Mouse (Mus musculus) T-helper 2 cell (primary cell): ENCODE measurements around the gene Siah1b.

Experiments
- in situ Hi-C: fragments of 300-600 bp; cut with MboI, MseI; formaldehyde crosslinking; loops from one replicate; pipeline ENCODE4 v1.15.1; 2025; ENCODE audit warnings: high pct_unique_total_duplicates

Gene Siah1b

DNA sequence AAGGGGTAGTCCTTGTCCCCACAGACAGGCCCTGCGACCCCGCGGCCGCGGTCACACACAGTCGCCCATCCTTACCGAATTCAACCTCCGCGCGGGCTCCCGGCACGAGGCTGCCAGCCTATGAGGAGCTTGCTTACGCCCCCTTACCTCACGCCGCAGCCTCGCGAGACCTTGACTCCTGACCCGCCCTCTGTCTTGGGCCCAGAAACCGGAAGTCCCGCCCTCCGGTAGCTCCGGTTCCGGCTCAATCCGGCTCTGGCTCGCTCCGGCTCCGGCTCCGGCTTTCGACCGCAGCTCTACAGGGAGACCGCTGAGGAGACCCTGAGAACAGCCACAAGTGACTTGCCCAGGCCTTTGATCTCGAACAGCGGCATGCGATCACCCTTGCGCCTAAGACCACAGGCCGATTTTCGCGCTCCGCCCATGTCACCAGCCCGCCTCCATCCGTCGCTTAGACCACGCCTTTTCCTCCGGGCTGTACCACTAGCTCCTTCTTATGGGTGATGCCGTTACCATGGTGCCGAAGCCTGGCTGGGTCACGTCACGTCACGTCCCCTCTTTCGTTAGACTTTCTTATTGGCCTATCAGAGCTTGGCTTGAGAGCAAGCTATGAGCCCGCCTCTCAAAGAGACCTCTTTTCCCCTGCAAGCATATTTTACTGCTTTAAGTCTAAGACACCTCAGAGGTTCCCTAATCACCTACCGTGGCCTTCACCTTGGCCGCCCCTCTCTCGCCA is at the start of gene Siah1b:
TSS of gene Siah1b (minus strand) at position 454 of the 736 bp plus-strand sequence.
- in situ Hi-C loops = no loop called here

DNA sequence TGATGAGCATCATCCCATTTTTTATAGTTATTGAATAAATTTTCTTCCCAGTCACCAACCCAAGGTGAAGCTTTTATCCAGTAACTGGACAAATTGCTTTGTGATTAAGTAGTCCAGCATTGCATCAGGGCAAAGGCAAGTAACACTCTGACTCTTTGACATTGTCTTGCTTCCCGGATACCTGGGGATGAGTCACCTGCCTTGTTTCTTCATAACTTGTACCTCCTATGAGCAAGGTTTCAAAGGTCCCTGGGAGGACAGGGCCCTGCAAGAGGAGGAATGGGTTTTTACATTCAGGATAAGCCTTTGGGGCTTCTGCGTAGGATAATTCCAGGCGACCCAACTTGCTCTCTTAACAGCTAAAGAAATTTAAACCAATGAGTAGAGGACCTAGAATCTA is 47.6 kb upstream of the Siah1b start:
- in situ Hi-C loops = no loop called here

DNA sequence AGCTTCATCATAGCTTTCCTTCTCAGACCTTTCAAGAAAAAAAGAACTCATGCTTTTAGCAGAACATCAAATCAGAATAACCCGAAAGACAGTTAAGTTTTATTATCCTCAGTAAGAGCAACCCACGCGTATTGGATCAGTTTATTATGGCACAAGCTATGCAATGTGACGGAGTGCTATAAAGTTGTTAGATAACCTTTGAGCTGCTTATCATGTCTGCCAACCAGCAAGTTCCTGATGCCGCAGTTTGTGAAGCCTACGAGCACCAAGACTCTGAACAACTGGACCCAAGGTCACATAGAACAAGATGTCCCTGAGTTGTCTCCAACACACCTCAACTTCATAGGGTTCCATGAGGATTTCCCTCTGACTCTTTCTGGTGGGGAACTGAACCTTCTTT is 37.5 kb upstream of the Siah1b start:
- in situ Hi-C loops = no loop called here

DNA sequence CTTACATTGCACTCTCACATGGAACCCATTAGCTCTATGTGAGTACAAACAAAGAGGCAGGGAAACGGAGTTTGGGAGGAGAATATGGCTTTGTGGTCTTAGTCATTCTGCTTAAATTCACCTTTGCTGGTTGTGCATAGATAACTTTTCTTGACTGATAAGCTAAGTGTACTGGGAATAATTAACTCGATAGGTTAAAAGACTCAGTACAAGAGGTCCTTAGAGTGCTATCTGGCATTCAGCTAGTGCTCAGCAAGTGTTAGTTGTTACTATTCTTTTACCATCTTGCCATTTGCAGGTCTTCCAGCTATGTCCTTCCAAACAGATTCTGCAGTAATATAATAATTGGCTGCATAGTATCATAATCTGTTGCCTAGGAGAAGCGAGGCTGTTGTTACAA is 34.9 kb upstream of the Siah1b start:
- in situ Hi-C loops = no loop called here

DNA sequence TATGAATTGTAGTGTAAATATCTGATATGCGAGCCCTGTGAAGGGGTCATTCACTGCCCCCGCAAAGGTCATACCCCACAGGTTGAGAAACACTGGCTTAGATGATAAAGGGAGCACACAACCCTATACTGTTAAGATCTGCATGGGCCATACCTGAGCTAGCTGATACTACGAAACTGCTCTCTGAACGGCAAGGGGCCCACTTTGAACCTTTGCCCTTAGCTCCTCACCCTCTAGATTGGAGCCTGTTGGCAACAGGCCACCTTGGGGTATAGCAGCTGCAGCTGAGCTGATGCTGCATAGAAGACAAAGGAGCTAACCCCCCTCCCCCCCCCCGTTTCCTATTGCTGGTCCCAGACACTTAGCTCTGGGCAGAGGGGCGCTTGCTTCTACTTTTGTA is 26.4 kb upstream of the Siah1b start:
- in situ Hi-C loops = no loop called here

- in situ Hi-C loops = no loop called here
These were observed 25.9 kb upstream of the Siah1b start for GRCm38 (mm10) chrX:164102198-164102597.

DNA sequence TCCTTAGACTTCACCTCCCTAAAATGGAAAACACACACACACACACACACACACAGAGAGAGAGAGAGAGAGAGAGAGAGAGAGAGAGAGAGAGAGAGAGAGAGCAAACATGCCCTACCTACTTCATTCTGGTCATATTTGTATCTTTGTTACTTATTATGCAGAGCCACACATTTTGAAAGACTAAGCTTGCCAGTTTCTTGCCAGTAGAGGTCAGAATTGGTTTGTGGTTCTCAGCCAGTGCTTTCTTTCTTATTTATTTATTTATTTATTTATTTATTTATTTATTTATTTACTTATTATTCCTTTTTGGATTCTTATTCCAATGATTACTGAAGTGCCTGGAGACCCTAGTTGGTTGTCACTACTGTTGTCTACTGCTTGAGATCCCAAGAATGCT is 25.2 kb upstream of the Siah1b start:
- in situ Hi-C loops = no loop called here

DNA sequence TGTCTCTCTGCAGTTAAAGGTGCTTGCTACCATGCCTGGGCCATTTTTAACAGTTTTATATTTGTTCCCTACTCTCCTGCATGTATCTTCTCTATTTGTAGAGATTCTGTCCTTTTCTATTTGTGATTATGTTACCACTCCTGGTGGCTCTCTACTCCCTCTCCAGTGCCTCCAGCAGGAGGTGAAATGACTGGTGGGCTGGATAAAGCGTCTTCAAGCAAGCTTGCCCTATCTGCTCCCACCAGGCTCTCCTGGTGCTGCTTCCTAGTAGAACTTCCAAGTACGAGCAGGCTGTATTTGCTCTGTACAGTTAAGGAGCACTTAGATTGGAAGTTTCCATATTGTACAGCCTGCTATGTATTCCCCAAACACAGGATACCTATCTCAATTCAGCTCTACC is 19.5 kb upstream of the Siah1b start:
- in situ Hi-C loops = no loop called here

DNA sequence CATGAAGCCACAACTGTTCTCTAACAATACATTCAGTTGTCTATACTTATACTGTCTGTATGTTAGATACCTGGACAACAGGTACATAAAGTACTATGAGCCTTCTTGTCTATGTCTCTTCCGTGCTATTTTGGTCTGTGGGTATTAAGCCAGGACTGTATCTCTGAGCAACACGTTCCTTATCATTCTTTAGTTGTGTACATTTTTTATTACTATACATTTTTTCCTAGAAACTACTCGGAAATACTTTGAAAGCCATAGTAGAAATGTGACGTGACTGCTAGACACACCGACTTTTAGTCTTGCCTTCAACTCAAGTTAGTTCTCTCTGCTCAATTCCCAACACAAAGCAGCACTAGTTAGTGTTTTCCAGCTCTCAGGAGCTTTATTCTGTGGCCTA is 17.1 kb upstream of the Siah1b start:
- in situ Hi-C loops = no loop called here

DNA sequence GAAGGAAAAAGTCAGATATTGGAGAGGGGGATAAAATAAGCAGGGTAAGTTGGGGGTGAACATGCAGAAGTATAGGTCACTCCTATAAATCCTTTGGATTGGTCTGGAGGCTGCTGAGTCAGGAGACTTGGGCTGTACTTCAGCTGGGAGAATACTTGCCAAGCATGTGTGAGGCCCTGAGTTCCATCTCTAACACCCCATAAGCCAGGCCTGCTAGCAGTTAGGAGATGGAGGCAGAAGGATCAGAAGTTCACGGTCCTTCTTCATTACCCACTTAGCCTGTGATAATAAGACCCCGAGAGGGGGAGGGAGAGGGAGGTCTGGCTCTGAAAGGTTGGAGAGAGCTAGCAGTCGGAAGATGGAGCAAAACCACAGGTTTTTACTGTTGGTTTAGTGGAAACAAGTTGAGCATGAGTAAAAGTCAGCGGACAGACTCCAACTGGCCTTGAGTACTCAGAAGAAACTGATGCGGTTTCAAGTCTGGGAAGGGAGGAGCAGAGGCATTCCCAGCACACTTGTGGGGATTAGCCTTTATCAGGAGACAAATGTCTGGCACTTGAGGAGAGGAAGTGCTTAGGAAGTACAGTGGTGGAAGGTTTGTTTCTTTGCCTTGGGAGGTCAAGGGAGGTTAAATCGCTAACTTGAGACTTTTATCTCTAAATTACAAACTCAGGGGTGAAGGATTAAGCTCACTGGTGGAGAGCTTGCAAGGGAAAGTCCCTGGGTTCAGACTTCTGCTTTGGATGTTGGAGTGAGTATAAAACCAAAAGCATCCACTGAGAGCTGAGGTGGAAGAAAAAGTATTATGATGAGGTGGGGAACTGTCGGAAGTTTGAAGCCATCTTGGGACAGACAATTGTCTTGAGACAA is 16.2 kb upstream of the Siah1b start:
- in situ Hi-C loops = no loop called here

- in situ Hi-C loops = no loop called here
These were observed 13.6 kb upstream of the Siah1b start for GRCm38 (mm10) chrX:164089916-164090315.

DNA sequence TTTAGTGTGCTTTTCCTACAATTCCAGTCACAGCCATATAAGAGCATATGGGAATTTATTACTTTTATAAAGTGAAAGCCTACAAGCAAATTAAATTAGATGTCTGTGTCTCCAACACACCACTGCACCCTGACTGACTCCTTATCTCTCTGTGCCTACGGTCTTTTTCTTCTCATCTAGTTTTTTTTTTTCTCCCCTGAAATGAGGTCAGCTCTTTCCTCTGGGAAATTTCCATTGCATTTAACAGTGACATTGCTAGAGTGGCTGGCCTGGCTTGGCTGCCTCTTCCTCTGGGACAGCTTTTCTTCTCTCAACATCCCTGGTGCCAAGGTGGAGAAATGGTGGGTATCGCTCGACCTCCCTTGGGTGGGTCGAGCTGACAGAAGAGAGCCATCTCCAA is 12.3 kb upstream of the Siah1b start, which contains the start of gene Cltrn:
TSS of gene Cltrn (plus strand) at position 249 of the 400 bp plus-strand sequence.
- in situ Hi-C loops = no loop called here

GRCm38 (mm10) chrX:164082030-164082429 is 5.7 kb upstream of the Siah1b start:
- in situ Hi-C loops = no loop called here

GRCm38 (mm10) chrX:164068968-164069367 is 7.3 kb downstream of the Siah1b start:
- in situ Hi-C loops = loop anchor here (10.0 kb wide), 1 partner anchor 164 kb away; the partner anchor contains the start of gene Ap1s2

DNA sequence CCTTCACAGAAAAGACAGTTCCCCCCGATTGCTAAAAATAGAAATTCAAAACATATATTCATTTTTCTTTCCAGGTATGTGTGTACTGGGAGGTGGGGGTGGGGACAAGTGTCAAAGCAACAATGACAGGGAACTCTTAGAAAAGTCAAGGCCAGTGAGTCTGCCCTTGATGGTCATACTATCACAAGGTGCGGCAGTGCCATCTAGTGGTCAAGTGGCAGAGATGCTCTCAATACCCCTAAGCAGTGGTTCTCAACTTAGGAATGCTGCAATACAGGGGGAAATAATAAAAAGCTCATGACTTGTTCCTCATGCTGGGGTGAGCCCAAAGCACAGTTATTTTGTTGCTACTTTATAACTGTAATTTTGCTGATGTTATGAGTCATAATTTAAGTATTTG is 10.1 kb downstream of the Siah1b start:
- in situ Hi-C loops = loop anchor here (10.0 kb wide), 1 partner anchor 161 kb away; the partner anchor contains the start of gene Ap1s2

DNA sequence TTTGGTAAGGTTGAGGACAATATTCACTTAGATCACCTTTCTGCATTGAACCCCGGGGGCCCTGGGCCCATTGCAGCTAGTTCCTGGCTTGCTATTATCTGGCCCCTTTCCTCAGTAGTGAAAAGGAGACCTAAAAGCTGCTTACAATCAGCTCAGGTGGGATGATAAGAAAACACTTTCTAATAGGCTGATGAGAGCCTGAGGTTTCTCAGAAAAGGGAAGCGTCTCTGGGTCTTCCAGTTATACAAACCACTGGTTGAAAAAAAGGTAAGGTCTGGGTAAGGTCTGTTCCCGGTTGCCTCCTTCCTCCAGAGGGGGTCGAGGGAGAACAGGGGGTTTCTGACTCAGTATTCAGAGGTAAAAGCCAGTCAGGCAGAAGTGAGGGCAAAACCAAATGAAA is 17.2 kb downstream of the Siah1b start:
- in situ Hi-C loops = no loop called here

DNA sequence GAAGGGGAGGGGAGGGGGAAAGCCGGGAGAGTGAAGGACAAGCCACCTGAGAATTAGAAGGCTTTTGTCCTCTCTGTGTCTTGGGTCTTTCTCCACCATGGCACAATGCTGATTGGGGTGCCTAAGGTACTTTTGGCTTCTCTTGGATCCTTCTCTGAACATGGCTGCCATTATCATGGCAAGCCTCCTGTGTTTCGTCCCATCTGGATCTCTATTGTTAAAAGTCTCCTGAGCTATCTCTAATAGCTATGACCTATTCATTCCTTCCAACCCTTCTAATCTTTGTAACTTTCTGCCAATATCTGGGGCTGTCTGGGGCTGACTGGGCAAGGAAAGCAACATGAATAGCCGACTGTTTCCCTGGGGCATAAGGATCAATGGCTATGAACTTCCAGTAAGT is 17.8 kb downstream of the Siah1b start:
- in situ Hi-C loops = no loop called here

- in situ Hi-C loops = no loop called here
These were observed 20.6 kb downstream of the Siah1b start for GRCm38 (mm10) chrX:164055726-164056125.

GRCm38 (mm10) chrX:164046736-164047135 is 29.6 kb downstream of the Siah1b start:
- in situ Hi-C loops = no loop called here

DNA sequence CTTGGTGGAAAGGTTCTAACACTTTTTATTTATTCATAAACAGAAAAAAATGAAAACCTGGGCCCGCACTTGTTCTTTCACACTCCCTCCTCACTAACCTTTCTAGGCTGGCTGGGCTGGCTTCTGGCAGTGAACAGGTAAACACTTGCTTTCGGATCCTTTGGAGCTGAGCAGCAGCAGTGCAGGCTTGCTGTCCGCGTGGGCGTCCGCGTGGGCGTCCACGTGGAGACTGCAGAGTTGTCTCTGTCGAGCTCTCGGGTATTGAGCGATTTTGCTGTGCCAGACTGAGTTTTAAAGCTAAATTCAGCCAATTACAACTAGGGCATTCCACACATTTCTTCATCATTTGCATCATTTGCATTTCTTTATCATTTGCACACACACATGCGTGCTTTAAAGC is 34.2 kb downstream of the Siah1b start:
- in situ Hi-C loops = no loop called here

GRCm38 (mm10) chrX:164038882-164039281 is 37.4 kb downstream of the Siah1b start:
- in situ Hi-C loops = no loop called here

GRCm38 (mm10) chrX:164035931-164036330 is 40.4 kb downstream of the Siah1b start:
- in situ Hi-C loops = no loop called here

GRCm38 (mm10) chrX:164035401-164035800 is 40.9 kb downstream of the Siah1b start:
- in situ Hi-C loops = no loop called here
